Mouse (Mus musculus): ENCODE data around the gene Chpt1.

GRCm38 (mm10) chr10:88404220-88404619, 99.7 kb downstream of the Chpt1 start:
- TF ChIP-seq CTCF (IDR thresholded peaks at IDR 0.05; ENCODE audit: extremely low read depth, insufficient read depth, low read length) (no peak), POLR2A (IDR thresholded peaks at IDR 0.05; ENCODE audit: extremely low read depth, insufficient read depth, low read length) (no peak)

All from cortical plate, adult 2 months (tissue).